Mouse (Mus musculus): ENCODE data around the gene Igfbp1. TPM values are rescaled to one million over a fixed set of nuclear protein-coding genes. Genes with fewer than 3 reads are reported as not detected.

Igfbp1 gene
- polyA plus RNA-seq (2012; fragmentation: generic; extraction: Trizol) = not detected

GRCm38 (mm10) chr11:7197491-7197941 is at the start of gene Igfbp1:
Gene Igfbp1 (plus strand): TSS chr11:7197782.

GRCm38 (mm10) chr11:7188469-7188868 is 9.1 kb upstream of the Igfbp1 start, which contains the start of gene Gm11985:
Gene Gm11985 (minus strand): TSS chr11:7188569.

GRCm38 (mm10) chr11:7213501-7214341 is 16.1 kb downstream of the Igfbp1 start, which contains the start of gene Igfbp3:
Gene Igfbp3 (minus strand): TSS chr11:7213923.

Other genes with a start within 250 kb of the Igfbp1 start
- gene Adcy1, start 134.3 kb upstream of the Igfbp1 start, polyA plus RNA-seq (2012; fragmentation: generic; extraction: Trizol) = under 1 TPM; 0.01 TPM
- gene Gm11985, start 9.2 kb upstream of the Igfbp1 start, polyA plus RNA-seq (2012; fragmentation: generic; extraction: Trizol) = not detected
- gene Igfbp3, start 16.1 kb downstream of the Igfbp1 start, polyA plus RNA-seq (2012; fragmentation: generic; extraction: Trizol) = 10 to 100 TPM in 1 of 2 experiments, 1 to 10 TPM in 1; 1.1 to 29.7 TPM

Data from C3H10T1/2 (cell line).